Mouse (Mus musculus): Measurements from ENCODE around the gene Gm21943.
"Not testable (repeated sequence)": the region's sequence is repeated elsewhere in the genome, so short reads cannot be mapped to it uniquely, and the experiment has no call there.

Gene Gm21943

DNA sequence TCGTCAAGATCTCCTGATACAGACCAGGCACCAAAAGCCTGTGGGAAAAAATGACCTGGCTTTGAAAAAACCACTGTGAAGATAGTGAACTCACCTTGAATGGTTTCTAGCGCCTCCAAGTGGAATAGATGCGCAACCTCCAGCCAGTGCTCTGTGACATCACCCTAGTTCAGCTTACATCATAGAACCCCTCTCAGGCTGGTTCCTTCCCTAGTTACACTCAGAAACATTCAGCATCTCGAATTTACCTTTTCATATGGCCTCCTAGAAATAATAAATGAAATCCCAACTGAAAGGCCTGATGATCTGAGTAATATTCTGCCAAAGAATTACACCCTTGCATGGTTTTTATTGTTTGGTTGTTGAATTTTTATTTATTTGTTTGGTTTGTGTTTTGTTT lies at the start of gene Gm21943:
TSS of gene Gm21943 (minus strand) at position 101 of the 400 bp plus-strand sequence.
- not testable (repeated sequence) for DNase-seq

Measured in cerebellum, adult 9-10 months (tissue).